In the genomic region with DNA sequence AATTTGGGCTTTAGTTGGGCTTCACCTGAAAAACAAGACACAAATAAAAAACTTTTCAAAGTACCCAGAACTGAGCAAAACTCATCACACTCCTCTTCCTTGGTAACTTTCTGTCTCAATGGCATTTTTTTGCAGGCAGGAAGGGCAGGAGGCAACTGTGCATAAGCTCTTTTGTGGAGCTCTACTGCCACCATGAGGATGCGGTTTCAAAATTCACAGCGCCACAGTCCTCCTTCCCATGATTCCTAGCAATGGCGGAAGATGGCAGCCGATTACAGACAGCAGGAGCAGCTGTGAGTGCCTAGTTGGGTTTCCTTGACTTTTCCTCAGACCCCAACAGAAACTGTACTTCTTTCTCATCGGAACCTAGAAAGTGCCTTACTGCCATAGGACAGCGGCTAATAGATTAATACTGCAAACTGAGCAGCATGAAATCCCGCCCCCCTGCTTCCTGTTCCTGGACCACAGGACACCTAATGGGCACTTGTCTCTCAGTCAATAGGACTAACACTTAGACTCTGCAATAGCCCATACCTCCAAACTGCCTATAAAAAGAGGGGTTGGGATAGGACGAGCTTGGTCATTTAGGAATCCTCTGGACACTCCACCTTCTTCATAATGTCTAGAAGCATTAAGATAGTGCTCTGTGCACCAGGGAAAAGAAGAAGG, we compare ENCODE assay signal across 7 mouse cellular contexts.
DNase-seq lines count a peak whose midpoint lies in the region; ATAC-seq and TF ChIP-seq lines count a peak whose summit lies in the region.

No protein-coding gene starts in this region.

- no peak overlapping the region for H3K9ac ChIP-seq in embryonic facial prominence, embryonic 11.5 days (replicated peaks; ENCODE audit: low read length)
- no peak overlapping the region for H3K9ac ChIP-seq in heart, postnatal 0 days (replicated peaks; ENCODE audit: low read depth, low read length)
- H3K9ac ChIP-seq in liver, embryonic 12.5 days: no peak overlapping the region

- TF ChIP-seq CTCF in heart, postnatal 0 days (IDR thresholded peaks at IDR 0.05; ENCODE audit: low read depth): peak; percentile 31

- ATAC-seq in megakaryocyte, adult 5-6 weeks (ENCODE audit: poor library complexity, severe bottlenecking): no peak
- ATAC-seq in embryonic facial prominence, embryonic 11.5 days (replicated peaks; ENCODE audit: insufficient number of reproducible peaks, low FRiP score, low TSS enrichment, low read depth): no peak
- 0 out of 2 replicates have a peak, but pooled peaks have one; percentile 41 for ATAC-seq in heart, postnatal 0 days (ENCODE audit: insufficient read depth, low read depth)
- no peak for ATAC-seq in liver, embryonic 12.5 days
- no peak for ATAC-seq in megakaryocyte progenitor cell, adult 5-6 weeks (replicated peaks; ENCODE audit: poor library complexity)

- H3K4me1 ChIP-seq in megakaryocyte, embryonic 14.5 days: peaks cover 75% of the 10 kb centered on the region
- H3K4me1 ChIP-seq in embryonic facial prominence, embryonic 11.5 days (ENCODE audit: control insufficient read depth, insufficient read depth, low read length): no peaks in the 10 kb centered on the region
- H3K4me1 ChIP-seq in heart, postnatal 0 days (ENCODE audit: control insufficient read depth, insufficient read depth): no peaks in the 10 kb centered on the region
- no peaks in the 10 kb centered on the region for H3K4me1 ChIP-seq in liver, embryonic 12.5 days

- H3K36me3 ChIP-seq in megakaryocyte, embryonic 14.5 days (replicated peaks; ENCODE audit: low read length): peaks cover 45% of the 10 kb centered on the region
- H3K36me3 ChIP-seq in embryonic facial prominence, embryonic 11.5 days (replicated peaks; ENCODE audit: control insufficient read depth, insufficient read depth, low read depth, low read length): no peaks in the 10 kb centered on the region
- H3K36me3 ChIP-seq in heart, postnatal 0 days (replicated peaks; ENCODE audit: control insufficient read depth, insufficient read depth, low read length): no peaks in the 10 kb centered on the region
- peaks cover 16% of the 10 kb centered on the region for H3K36me3 ChIP-seq in liver, embryonic 12.5 days

- peak overlapping the region; percentile 87 for H3K4me3 ChIP-seq in megakaryocyte, embryonic 14.5 days (replicated peaks)
- no peak overlapping the region for H3K4me3 ChIP-seq in embryonic facial prominence, embryonic 11.5 days (ENCODE audit: low read depth, low read length)
- peak overlapping the region; percentile 22; the same call in 1 of the 2 replicates for H3K4me3 ChIP-seq in heart, postnatal 0 days (ENCODE audit: low read depth, low read length)
- peak overlapping the region; percentile 21 for H3K4me3 ChIP-seq in liver, embryonic 12.5 days

- no peak overlapping the region for H3K27ac ChIP-seq in embryonic facial prominence, embryonic 11.5 days (replicated peaks; ENCODE audit: low read depth, low read length)
- H3K27ac ChIP-seq in heart, postnatal 0 days (ENCODE audit: low read depth): no peak overlapping the region
- H3K27ac ChIP-seq in liver, embryonic 12.5 days: no peak overlapping the region

- 75% methylated on average over 8 of the region's 8 CpGs for WGBS in embryonic facial prominence, embryonic 11.5 days
- 61% methylated on average over 8 of the region's 8 CpGs for whole genome bisulfite sequencing in heart, postnatal 0 days
- WGBS in liver, embryonic 12.5 days (ENCODE audit: insufficient replicate concordance): 63% methylated on average over 8 of the region's 8 CpGs

- H3K27me3 ChIP-seq in megakaryocyte, embryonic 14.5 days (replicated peaks): no peaks in the 10 kb centered on the region
- H3K27me3 ChIP-seq in embryonic facial prominence, embryonic 11.5 days (ENCODE audit: control insufficient read depth, insufficient read depth, low read length): no peaks in the 10 kb centered on the region
- H3K27me3 ChIP-seq in heart, postnatal 0 days (ENCODE audit: control insufficient read depth, insufficient read depth, low read length): no peaks in the 10 kb centered on the region
- H3K27me3 ChIP-seq in liver, embryonic 12.5 days (replicated peaks): no peaks in the 10 kb centered on the region

- no peaks in the 10 kb centered on the region for H3K9me3 ChIP-seq in megakaryocyte, embryonic 14.5 days
- H3K9me3 ChIP-seq in embryonic facial prominence, embryonic 11.5 days (replicated peaks; ENCODE audit: control insufficient read depth, low read length): no peaks in the 10 kb centered on the region
- H3K9me3 ChIP-seq in heart, postnatal 0 days (replicated peaks; ENCODE audit: control insufficient read depth, low read length): no peaks in the 10 kb centered on the region
- no peaks in the 10 kb centered on the region for H3K9me3 ChIP-seq in liver, embryonic 12.5 days (replicated peaks)

- no peak overlapping the region for H3K4me2 ChIP-seq in embryonic facial prominence, embryonic 11.5 days (ENCODE audit: low read depth, low read length)
- peak overlapping the region; percentile 30; the same call in 1 of the 2 replicates for H3K4me2 ChIP-seq in heart, postnatal 0 days (ENCODE audit: low read depth, low read length)
- H3K4me2 ChIP-seq in liver, embryonic 12.5 days: peak overlapping the region; percentile 37

- TF ChIP-seq EP300 in heart, postnatal 0 days (IDR thresholded peaks at IDR 0.05; ENCODE audit: low read depth): no peak

- peak; percentile 58 for DNase-seq in embryonic facial prominence, embryonic 11.5 days (ENCODE audit: low spot score)
- peak; percentile 9 for DNase-seq in heart, postnatal 0 days (ENCODE audit: low spot score)
- DNase-seq in ovary, postnatal 14 days (ENCODE audit: low spot score): peak; percentile 58
